Mouse (Mus musculus) stomach, embryonic 16.5 days (tissue): ENCODE measurements around the gene Sema3d. TPM values are rescaled to one million over a fixed set of nuclear protein-coding genes. Genes with fewer than 3 reads are reported as not detected.

Experiments used
- ATAC-seq: fragments of 200-750 bp; cut with Nextera tagmentation; 2 replicates; pipeline ENCODE4 v1.8.0; 2017; ENCODE audit warnings: moderate number of reproducible peaks, moderate TSS enrichment; ENCODE audit not compliant: insufficient read depth, low FRiP score
- H3K27ac ChIP-seq: fragments of 300-500 bp; sonication (generic); 2 replicates; pipeline ENCODE4 v1.5.1; 2014; ENCODE audit warnings: low read length
- H3K27me3 ChIP-seq: fragments of 300-500 bp; sonication (generic); 2 replicates; pipeline ENCODE4 v1.6.1; 2014; ENCODE audit warnings: low read length, control low read depth, mixed read lengths; ENCODE audit not compliant: control insufficient read depth, insufficient read depth
- H3K36me3 ChIP-seq: fragments of 300-500 bp; sonication (generic); 2 replicates; pipeline ENCODE4 v1.6.1; 2014; ENCODE audit warnings: low read length; ENCODE audit not compliant: control insufficient read depth, insufficient read depth
- H3K4me1 ChIP-seq: fragments of 300-500 bp; sonication (generic); 2 replicates; pipeline ENCODE4 v1.6.1; 2014; ENCODE audit warnings: low read length, control low read depth, mixed read lengths; ENCODE audit not compliant: control insufficient read depth, insufficient read depth
- H3K4me2 ChIP-seq: fragments of 300-500 bp; sonication (generic); 2 replicates; pipeline ENCODE4 v1.6.1; 2014; ENCODE audit warnings: low read depth, low read length, mixed read lengths
- H3K4me3 ChIP-seq: fragments of 300-500 bp; sonication (generic); replicated peaks from 2 replicates; pipeline ENCODE4 v1.5.1; 2014; ENCODE audit warnings: mild to moderate bottlenecking, low read length
- H3K9ac ChIP-seq: fragments of 300-500 bp; sonication (generic); 2 replicates; pipeline ENCODE4 v1.6.1; 2014; ENCODE audit warnings: low read length
- H3K9me3 ChIP-seq: fragments of 300-500 bp; sonication (generic); replicated peaks from 2 replicates; pipeline ENCODE4 v1.6.1; 2016; ENCODE audit warnings: low read length, control low read depth; ENCODE audit not compliant: control insufficient read depth
- WGBS: fragments of 180-500 bp; shearing (Covaris S2); extraction: QIAGEN DNeasy Blood & Tissue Kit; methylation state at CpG from one replicate; pipeline ENCODE4 v1.1.7; 2014; 5-methylcytosine and 5-hydroxymethylcytosine counted together
- polyA plus RNA-seq: library from polyadenylated mRNA; unstranded; fragments of >200 nt; fragmentation: Nextera tagmentation; extraction: Ambion mirVana; gene quantifications from 2 replicates; pipeline ENCODE4 v1.2.1, GENCODE M21; 2015

The Sema3d gene
- polyA plus RNA-seq, 1 experiment from 2014 or later, result 19.4 TPM

- no peaks in the 10 kb centered on the region for H3K4me1 ChIP-seq
- no peak overlapping the region for H3K4me2 ChIP-seq
- no peaks in the 10 kb centered on the region for H3K27me3 ChIP-seq
- no peak overlapping the region for H3K27ac ChIP-seq
- ATAC-seq, result no peak
- H3K4me3 ChIP-seq, result no peak overlapping the region
- no peak overlapping the region for H3K9ac ChIP-seq
- no peaks in the 10 kb centered on the region for H3K36me3 ChIP-seq
- WGBS, result 39% methylated on average over 5 of the region's 5 CpGs
- no peaks in the 10 kb centered on the region for H3K9me3 ChIP-seq
Observed at GRCm38 (mm10) chr5:12423264-12423663, 40.1 kb downstream of the Sema3d start.

DNA sequence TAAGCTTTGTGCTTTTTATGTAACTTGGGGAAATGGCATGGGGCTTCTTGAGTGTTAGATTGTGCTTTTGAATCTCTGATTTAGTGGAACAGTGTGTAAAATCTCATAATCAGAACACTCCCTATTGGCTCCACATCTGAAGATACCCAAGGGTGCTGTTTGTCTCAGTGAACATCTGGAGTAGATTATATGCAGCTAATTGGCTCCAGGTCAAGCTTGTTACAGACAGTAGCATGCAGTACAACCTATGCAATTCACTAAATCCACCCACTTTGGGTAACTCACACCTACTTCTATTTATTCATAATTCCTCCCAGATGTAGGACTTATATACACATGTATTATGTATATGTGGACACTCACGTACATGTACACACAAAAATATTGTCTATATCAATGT lies 58.6 kb downstream of the Sema3d start:
- ATAC-seq, result no peak
- Histone ChIP-seq H3K4me2 (no peak overlapping the region), H3K4me1 (no peaks in the 10 kb centered on the region), H3K36me3 (no peaks in the 10 kb centered on the region), H3K9me3 (no peaks in the 10 kb centered on the region), H3K27me3 (no peaks in the 10 kb centered on the region), H3K9ac (no peak overlapping the region), H3K27ac (no peak overlapping the region), H3K4me3 (no peak overlapping the region)
- WGBS, result 65% methylated on average over 1 of the region's 1 CpGs

DNA sequence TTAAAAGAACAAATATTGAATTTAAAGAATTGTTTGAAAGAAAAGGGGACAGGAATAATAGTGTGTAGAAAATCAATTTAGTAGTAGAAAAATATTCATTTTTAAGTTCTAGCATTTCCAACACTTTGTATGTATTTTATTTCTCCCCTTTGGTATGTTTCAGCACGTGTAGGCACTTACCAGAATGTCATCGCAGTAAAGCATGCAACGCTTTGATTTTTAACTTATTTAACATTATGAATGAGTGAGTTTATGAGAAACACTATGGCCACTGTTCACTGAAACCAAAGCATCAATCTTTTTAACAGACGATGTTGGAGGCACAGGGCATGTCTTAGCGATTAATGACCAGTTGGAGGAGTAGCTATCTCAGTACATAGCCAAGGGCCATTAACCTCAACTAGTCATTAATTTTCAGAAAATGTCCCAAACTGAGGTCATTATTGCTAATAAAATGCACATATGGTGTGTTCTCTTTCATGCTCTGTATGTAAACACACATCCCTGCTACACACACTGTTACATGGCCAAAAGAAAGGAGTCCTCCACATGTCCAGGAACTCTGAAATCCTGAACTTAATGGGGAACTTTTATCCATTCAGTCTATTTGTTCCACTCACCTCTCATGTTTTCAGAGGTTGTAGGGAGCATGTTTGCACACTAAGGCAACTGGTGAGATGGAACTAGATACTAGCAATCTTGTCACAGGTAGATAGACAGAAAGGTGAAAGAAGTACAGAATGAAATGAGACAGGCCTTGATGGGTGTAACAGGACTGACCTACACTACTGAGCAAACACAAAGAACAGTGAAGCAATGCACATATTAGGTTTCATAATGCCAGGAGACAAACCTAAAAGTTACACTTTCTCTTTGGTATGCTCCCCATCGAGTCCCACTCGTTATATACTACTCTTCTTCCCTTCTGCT lies 59.3 kb downstream of the Sema3d start:
- Histone ChIP-seq H3K36me3 (no peaks in the 10 kb centered on the region), H3K4me2 (no peak overlapping the region), H3K4me3 (no peak overlapping the region), H3K27ac (no peak overlapping the region), H3K9ac (no peak overlapping the region), H3K9me3 (no peaks in the 10 kb centered on the region), H3K27me3 (no peaks in the 10 kb centered on the region), H3K4me1 (no peaks in the 10 kb centered on the region)
- WGBS, result 49% methylated on average over 7 of the region's 7 CpGs
- no peak for ATAC-seq

GRCm38 (mm10) chr5:12451089-12451488 lies 67.9 kb downstream of the Sema3d start:
- Histone ChIP-seq H3K9ac (no peak overlapping the region), H3K4me2 (no peak overlapping the region), H3K9me3 (no peaks in the 10 kb centered on the region), H3K36me3 (no peaks in the 10 kb centered on the region), H3K4me3 (no peak overlapping the region), H3K27ac (no peak overlapping the region), H3K4me1 (no peaks in the 10 kb centered on the region), H3K27me3 (no peaks in the 10 kb centered on the region)
- WGBS, result 86% methylated on average over 4 of the region's 4 CpGs
- ATAC-seq, result no peak

DNA sequence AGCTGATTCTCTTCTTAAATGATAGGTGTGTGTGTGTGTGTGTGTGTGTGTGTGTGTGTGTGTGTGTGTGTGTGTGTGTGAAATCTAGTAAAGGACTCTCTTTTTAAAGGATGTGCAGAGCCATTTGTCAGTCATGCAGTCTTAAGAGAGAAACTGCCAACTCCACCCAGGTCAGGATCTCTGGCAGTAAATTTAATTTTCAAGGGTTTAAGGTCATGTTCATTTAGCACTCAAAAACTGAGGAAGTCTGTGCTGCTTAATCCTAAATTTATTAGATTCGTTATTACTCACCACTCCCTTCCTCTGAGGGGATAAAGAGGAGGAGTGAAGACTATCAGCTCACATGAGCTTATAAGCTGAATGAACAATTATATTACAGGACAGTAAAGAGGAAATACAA lies 71.8 kb downstream of the Sema3d start:
- Histone ChIP-seq H3K4me1 (no peaks in the 10 kb centered on the region), H3K36me3 (no peaks in the 10 kb centered on the region), H3K27me3 (no peaks in the 10 kb centered on the region), H3K9me3 (no peaks in the 10 kb centered on the region), H3K9ac (no peak overlapping the region), H3K4me3 (no peak overlapping the region), H3K4me2 (no peak overlapping the region), H3K27ac (no peak overlapping the region)
- ATAC-seq, result no peak
- 53% methylated on average over 1 of the region's 1 CpGs for WGBS

DNA sequence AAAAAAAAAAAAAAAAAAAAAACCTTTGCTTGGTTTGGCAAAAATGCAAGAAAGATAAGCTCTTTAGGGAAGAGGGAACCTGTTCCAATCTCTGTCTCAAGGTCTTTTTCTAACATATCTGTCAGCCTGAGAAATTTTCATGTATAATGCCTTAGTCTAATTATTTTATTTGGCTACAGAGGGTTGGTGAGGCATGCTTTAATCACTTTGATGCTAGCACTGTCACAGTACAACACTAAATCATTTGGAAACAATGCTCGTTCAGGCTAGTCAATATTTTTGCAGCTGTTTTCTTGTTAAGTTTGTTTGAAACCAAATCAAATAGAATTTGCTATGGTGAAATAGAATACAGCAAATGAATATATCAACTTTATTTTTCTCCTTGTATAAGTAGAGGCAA lies 74.3 kb downstream of the Sema3d start:
- no peak overlapping the region for H3K4me3 ChIP-seq
- no peaks in the 10 kb centered on the region for H3K9me3 ChIP-seq
- no peak overlapping the region for H3K9ac ChIP-seq
- ATAC-seq, result no peak
- H3K4me2 ChIP-seq, result no peak overlapping the region
- H3K27me3 ChIP-seq, result no peaks in the 10 kb centered on the region
- H3K4me1 ChIP-seq, result no peaks in the 10 kb centered on the region
- WGBS, result 69% methylated on average over 1 of the region's 1 CpGs
- H3K27ac ChIP-seq, result no peak overlapping the region
- no peaks in the 10 kb centered on the region for H3K36me3 ChIP-seq

DNA sequence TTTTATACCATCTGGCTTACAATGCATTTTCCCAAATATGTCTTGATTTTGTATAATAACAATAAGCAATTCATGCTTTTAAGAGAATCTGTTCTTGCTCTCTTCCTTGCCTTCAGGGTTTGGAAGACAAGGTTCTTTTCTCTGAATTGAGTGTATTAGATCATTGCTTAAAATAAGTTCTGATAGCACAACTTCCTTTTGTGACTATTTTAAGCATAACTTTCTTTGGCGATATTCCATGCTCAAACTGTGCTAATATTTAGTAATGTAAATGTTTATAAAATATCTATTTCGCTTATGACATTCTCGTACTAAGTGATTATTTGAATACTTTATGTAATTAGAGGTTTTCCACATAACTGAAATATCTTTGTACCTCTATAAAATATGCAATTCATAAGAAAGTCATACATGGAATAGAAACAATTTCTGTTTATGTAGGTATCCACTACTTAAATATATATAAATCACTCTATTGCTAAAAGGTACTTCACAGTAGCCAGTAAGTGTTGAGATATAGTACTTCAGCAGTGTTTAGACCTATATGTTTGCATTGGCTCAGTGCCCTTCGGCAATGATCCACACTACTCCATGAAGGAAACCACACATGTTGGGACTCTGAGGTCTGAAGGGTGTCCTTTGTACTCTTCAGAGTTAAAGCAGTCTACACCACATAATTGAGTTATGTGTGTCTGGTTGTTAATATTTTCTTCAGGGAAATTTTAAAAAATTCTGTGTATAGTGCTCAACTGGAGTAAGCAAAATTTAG lies 84.6 kb downstream of the Sema3d start:
- ATAC-seq, result peak; percentile 71

DNA sequence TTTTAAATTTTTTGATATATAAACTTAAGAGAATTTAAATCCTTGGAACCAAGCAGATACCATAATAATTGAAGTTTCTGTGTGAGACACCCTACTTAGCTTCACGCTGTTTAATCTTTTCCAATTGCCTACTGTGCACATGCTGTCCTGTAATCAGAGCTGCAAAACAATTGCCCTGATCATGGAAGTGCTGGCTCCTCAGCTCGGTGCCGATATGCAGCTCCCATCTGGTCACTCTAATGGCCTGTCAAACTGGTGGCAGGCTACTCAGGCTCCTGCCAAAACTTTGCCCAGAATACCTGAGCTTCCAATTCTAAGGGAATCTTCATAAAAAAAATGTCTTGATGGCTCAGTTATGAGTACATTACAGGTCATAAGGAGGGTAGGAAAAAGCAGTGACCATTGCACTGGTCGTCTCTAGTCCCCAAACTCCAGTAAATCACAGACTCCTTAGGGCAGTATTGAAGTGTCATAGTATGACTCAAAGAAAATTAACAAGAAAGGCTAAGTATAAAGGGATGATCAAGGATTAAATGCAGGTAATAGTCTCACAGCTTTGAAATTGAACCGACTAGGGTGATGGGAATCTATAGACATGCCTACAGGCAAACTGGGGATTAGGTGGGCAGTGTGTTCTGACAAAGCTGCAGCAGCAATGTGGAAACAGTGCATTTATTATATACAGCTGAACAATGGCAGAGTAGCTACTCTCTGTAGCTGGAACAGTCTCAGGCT lies 91.9 kb downstream of the Sema3d start:
- Histone ChIP-seq H3K4me1 (no peaks in the 10 kb centered on the region), H3K36me3 (no peaks in the 10 kb centered on the region), H3K4me2 (no peak overlapping the region), H3K4me3 (no peak overlapping the region), H3K27me3 (no peaks in the 10 kb centered on the region), H3K9ac (no peak overlapping the region), H3K27ac (no peak overlapping the region), H3K9me3 (no peaks in the 10 kb centered on the region)
- no peak for ATAC-seq
- WGBS, result 51% methylated on average over 5 of the region's 5 CpGs

More for the DNA sequence above, 84.6 kb downstream of the Sema3d start:
- Histone ChIP-seq H3K4me3 (no peak overlapping the region), H3K9ac (no peak overlapping the region), H3K36me3 (no peaks in the 10 kb centered on the region), H3K27ac (no peak overlapping the region), H3K27me3 (no peaks in the 10 kb centered on the region), H3K4me1 (no peaks in the 10 kb centered on the region), H3K4me2 (no peak overlapping the region), H3K9me3 (no peaks in the 10 kb centered on the region)
- 36% methylated on average over 4 of the region's 4 CpGs for WGBS

- Histone ChIP-seq H3K4me1 (no peaks in the 10 kb centered on the region), H3K9me3 (no peaks in the 10 kb centered on the region), H3K4me2 (no peak overlapping the region), H3K27me3 (no peaks in the 10 kb centered on the region), H3K9ac (no peak overlapping the region), H3K36me3 (no peaks in the 10 kb centered on the region), H3K27ac (no peak overlapping the region), H3K4me3 (no peak overlapping the region)
- 58% methylated on average over 4 of the region's 4 CpGs for WGBS
- ATAC-seq, result no peak
Observed at GRCm38 (mm10) chr5:12475639-12475916, 92.4 kb downstream of the Sema3d start.
